Mouse (Mus musculus) urinary bladder, adult 2 months (tissue): ENCODE data around the gene Pla2g5. TPM values are rescaled to one million over a fixed set of nuclear protein-coding genes. Genes with fewer than 3 reads are reported as not detected.
"Not testable (repeated sequence)": the region's sequence is repeated elsewhere in the genome, so short reads cannot be mapped to it uniquely, and the experiment has no call there.

Experiments used
- DNase-seq: peaks from one replicate; pipeline ENCODE4 v3.0.0; 2022; ENCODE audit warnings: low spot score
- polyA plus RNA-seq: library from polyadenylated mRNA; depleted of rRNA; stranded (reverse); fragments of >200 nt; gene quantifications from 2 replicates; pipeline ENCODE4 v1.2.3, GENCODE M21; 2012

Gene Pla2g5
- polyA plus RNA-seq, 1 experiment: 0.73 TPM

DNA sequence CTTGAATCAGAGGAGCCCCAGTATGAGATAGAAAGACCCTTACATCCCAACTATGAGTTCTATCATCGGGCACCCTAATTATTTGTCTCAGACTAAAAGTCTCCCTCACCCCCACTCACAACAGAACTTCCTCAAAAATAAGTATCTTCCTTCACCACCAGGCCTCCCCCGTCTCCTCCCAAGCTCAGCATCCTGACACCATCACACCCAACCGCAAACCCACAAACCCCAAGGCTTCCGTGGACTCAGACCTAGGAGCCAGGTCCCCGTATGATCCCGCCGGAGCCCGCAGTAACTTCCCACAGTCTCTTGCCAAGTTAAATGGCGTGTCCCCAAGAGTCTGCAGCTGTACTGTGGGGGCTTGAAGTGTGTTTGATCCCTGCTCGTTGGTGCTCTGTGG, 5.7 kb downstream of the Pla2g5 start:
- DNase-seq: no peak

DNA sequence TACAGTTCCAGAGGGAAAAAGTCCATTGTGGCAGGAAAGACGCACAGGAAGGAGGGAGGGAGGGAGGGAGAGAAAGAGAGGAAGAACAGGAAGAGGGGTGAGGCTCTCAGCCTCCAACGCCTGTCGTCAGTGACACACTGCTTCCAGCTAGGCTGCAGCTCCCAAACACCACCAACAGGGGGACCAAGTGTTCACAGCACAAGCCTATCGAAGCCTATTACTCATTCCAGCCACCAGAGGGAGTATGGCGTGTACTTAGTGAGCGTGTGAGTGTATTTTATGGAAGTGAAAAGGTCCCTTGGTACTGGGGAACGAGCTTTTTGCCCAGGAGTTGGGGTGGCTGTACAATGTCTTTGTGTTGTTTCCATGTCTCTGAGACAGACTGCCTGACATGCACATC, 6.8 kb downstream of the Pla2g5 start:
- no peak for DNase-seq

DNA sequence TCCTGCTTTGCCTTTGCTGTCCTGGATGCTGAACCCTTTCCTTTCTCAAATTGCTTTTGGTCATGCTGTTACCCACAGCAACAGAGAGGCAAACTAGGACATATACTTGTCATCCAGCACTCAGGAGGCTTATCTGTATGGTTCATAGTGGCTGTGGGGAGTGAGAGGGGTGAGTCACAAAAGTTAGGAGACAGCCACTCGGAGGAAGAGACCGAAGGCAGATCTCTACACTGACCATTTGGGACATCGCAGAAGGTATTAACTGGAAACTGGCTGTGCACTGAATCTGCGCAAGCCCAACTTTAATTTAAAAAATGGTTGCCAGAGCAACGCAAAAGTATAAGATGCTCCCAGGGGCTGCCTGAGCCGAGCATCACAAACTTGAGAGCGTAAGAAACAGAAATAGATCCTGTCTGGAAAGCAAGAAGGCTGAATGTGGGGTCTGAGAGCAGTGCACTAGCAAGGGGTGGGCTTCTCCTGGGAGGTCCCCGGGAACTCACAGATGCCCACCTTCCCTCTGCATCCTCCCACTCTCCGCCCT, 8.1 kb downstream of the Pla2g5 start:
- no peak for DNase-seq

DNA sequence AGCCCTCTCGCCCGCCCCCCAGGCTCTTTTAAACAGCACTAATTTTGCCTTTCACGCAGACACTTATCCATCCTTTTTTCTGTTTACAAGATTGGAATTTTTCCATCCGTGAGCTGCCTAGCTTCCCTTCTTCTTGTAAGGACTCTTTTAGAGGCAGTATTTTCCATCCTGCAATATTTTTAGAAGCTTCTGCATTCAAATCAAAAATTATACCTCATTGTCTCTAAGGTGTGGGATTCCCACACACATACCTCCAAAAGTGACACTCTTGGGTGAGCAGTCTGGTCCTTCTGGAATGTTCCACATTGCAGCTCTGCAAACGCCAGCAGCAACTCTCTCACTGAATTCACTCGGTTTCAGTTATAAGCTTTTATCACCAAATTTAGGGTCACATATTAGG, 10.3 kb downstream of the Pla2g5 start:
- no peak for DNase-seq

DNA sequence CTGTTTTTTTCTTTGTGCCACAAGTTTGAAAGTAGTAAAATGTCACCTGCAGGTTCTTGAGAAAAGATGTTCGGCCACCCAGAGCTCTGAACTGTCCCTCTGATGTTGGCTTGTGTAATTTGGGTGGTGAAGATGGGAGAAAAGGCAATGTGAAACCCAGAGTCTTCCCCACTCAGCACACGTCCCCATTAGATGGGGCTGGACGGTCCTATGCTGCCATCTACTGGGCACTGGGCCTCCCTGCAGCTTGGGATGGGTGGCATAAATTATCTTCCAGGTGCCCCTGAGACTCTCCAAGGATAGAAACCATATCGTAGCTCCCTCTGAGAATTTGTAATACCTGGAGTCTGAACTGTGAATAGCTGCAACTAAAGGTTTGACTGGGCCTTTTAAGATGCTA, 11.8 kb downstream of the Pla2g5 start:
- DNase-seq: peak; percentile 48

DNA sequence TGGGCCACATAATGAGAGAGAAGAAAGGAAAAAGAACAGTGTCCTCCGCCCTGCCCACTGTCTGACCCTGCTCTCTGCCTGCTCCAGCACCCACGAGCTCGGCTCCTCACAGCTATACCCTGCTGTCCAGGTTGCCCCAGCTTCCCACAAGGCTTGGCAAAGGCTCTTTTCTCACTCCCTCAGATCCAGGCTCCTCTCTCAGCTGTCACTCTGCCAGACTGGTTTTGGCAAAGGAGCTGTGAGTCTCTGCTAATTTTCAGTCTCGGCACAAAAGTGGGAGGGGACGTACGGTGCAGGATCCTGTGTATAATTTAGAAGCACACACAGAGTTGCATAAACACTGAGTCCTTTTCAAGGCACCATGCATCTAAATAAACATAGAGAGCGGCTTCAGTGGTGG, 21.9 kb downstream of the Pla2g5 start:
- no peak for DNase-seq

DNA sequence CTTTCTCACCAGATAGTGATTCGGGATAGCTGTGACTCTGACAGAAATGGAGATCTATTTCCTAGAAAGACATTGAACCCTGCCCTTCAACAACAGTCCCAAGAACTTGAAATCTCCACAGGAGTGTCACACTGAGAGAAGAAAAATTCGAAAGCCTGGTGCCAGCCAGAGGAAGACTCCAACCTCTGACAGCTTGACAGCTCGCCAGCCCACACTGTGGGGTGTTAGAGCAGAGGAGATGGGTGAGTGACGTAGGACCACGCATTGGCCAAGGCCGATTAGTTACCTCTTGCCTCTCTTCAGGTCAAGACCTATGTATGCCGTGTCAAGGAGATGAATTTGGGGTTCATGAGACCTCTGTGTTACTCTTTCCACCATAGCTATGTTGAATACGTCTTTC, 22.6 kb downstream of the Pla2g5 start:
- no peak for DNase-seq

DNA sequence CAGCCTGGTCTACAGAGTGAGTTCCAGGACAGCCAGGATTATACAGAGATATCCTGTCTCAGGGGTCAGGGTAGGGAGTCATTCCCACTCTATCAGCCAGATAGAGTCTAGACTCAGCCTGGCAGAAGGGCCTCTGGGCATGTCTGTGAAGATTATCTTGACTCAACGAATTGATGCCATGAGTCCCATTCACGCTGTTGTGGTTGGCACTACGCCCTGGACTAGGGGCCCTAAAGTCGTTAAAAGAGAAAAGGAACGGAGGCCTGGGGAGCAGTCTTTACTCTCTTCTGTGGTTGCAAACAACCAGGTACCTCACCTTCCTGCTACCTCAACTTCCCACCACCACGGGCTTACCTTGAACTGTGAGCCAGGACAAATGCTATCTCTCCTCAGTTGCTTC, 23.5 kb downstream of the Pla2g5 start:
- no peak for DNase-seq

DNA sequence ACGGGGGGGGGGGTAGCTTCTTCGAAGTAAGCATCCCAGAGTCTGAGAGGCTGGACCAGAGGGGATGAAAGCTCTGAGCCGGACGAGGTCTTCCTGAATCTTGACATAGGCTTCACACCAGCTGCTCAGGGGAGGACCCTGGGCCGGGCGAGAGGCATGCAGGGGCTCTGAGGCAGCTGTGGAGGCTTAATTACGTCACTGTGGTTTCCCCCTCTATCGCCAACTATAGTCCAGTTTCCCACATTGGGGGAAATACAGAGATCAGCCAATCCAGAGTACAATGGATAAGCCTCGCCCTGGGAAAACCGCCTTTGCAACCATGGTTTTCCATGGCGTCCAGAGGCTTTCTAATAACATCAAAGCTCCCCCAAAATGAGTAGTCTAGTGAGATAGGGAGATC, 36.1 kb downstream of the Pla2g5 start:
- no peak for DNase-seq

DNA sequence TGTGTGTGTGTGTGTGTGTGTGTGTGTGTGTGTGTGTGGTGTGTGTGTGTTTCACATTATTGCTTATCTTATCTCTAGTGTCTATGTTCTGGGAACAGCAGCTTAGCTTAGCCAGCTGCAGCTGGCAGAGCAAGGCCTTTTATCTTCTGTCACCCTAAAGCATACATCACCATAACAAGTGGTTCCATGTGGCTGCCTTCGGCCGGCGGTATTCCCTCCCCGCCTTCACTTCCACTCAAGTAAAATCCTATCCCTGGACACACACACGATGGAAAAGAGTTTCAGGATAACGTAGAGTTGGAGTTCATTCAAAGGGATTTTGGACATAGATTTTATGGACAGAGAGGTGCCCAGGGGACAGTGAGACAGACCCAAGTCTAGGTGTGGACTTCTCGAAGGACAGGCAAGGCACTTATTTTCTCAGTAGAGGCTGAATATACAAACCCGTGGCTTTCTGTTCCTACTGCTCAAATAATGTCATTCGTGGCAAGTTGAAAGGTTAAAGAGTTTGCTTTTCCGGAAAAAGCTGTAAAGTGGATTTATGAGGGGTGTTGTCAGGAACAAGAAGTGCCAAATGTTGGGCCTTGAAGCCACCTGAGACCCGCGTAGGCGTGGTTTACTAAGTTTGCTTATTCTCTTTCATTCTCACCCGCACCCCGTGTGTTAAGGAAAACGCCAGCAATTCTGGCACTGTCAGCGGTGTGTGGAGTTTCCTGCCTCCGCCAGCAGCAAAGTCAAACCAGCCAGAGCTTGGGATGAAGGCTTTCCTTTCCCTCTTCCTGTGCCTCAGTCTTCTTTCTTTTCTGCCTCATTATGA, 37.3 kb downstream of the Pla2g5 start:
- DNase-seq: no peak

DNA sequence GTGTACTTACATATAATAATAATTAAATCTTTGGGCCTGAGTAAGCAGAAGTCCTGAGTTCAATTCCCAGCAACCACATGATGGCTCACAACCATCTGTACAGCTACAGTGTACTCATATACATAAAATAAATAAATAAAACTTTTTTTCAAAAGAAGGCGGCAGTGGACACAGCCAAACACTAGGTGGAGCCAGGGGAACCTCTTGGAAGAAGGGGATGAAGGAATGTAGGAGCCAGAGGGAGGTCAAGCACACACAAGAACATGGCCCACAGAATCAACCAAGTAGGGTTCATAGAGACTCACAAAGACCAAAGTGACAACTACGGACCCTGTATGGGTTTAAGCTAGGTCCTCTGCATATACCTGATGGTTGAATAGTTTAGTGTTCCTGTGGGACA, 38.6 kb downstream of the Pla2g5 start:
- DNase-seq: no peak

DNA sequence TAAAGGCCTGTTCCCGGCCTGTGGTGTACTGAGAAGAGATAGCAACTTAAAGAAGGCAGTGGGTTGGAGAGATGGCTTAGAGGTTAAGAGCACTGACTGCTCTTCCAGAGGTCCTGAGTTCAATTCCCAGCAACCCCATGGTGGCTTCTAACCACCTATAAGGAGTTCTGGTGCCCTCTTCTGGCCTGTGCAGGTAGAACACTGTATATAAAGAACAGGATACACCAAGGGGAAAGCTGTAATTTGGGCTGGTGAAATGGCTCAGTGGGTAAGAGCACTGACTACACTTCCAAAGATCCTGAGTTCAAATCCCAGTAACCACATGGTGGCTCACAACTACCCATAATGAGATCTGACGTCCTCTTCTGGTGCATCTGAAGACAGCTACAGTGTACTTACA, 39.1 kb downstream of the Pla2g5 start:
- DNase-seq: not testable (repeated sequence)

DNA sequence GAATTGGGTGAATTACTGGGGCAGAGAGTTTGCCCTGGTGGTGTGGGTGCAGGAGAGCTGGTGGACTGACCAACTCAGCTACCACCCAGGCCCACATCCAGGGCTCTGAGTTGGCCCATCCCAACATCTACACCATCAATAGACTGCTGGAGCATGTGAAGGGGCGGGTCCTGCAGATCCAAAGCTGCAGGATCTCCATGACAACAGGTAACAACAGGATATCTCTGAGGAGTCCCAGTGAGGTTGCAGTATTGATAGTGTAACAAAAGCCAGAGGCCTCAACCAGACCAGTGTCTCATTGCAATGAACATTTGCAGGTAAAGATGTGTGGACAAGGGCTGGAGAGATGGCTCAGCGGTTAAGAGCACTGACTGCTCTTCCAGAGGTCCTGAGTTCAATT, 42.2 kb downstream of the Pla2g5 start:
- no peak for DNase-seq

DNA sequence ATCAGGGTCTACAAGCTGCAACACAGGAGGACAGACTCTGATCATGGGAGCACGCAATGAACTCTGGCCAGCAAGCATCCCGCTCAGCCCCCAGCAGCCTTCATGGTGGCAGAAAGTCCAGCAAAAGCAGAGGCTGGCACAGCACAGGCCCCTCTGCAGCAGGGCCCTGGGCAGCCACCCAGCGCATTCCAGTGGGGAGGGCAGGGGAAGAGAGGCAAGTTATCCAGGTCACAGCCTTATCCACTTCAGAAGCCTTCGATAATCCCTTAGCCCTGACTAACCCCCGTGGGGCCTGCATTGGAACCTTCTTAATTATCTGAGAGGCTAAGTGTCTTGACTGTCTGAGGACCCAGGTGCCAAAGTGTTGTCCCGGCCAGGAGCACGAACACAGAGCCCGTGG, 44.2 kb downstream of the Pla2g5 start:
- no peak for DNase-seq

DNA sequence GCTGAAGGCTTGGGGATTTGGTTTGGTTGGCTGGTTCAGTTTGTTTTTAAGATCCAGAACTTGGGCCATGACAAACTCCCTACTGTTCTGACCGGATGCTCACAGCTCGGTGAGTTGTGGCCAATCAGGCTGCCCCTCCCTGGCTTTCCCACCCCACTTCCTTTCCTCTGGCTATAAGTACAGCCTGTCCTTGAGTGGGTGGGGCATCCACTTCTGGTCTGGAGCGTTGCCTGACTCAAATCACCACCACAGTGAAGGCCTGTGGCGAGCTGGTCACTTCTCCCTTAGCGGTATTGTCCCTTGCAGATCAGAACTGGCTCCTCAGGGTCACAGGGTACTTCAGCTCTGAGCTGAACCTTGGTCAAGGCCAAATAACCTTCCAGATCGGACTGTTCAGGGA, 45.5 kb downstream of the Pla2g5 start:
- DNase-seq: no peak

DNA sequence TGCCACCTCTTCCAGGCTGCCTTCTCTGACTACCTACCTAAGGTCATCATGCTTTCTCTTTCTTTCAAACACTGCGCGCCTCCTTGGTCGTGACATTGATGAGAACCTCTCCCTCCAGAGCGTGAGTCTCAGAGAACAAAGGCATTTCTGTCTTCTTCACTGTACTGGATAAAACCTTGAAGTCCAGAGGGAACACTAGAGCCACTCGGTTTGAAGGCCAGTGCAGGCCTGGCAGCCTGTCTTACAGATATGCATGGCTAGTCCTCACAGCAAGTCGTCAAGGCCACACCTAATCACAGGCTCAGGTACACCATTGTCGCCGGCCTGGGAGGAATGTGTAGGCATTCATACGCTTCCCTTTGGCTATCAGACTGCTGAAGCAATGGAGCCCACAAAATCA, 47.1 kb downstream of the Pla2g5 start:
- DNase-seq: no peak

DNA sequence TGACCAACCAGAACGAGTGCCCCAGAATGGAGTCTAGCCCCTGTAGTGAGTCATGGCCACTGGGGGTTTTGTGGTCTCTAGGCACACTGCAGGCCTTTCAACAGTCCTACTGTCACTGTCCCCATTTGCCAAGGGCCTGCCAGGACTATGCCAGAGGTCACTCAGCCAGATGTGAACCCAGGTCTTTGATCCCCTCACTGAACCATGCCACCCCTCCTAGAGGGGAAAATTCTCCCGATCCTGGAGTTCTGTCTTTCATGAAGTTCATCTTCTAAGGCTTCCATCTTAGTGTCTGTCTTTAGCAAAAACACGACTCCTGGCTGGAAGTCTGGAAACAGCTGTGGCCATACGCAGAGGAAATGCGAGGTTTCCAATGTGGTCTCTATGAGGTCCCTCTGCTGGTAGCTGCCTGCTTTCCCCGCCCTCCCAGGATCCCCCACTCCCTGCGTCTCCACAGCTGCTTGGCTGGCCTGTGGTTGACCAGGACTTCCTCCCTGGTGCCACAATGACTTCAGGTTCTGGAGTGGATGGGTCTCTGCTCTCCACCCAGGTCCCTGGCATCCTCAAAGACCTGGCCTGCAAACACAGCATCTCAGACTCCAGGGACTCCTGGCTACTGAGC, 56.3 kb downstream of the Pla2g5 start:
- DNase-seq: no peak

DNA sequence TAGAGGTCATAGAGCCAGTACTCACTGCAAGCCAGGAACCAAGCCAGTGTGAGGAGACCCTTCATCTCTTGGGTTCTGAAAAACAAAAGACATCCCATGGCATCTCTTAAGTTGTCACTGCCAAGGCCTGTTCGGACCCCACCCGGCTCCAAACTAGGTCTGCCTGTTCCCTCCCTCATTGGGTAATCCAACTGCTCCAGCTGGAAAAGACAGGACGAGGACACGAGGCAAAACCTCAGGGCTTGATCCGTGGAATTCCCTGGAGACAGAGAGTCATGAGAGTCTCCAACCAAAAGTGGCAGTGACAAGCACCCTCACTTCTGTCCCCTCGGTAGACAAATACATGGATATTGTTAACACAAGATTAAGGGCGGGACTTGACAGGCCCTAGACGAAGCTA, 57.1 kb downstream of the Pla2g5 start:
- DNase-seq: no peak

DNA sequence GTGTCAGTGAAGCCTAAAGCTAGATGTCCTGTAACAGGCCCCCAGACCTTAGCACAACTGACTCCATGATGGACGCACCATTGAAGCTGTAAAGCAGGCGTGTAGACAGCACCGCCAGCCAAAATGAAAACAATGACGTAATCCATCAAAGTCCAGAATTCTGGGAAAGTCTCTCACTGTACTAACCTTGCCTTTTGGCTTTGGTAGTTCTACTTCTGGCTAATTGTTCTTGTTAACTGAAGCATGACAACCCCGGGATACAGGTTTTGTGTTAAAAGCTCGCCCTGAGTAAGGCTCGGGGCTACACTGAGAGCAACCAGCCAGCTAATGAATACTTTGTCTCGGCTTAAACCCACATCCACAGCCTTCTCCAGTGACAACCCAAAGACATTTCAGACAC, 58.0 kb downstream of the Pla2g5 start:
- DNase-seq: no peak

DNA sequence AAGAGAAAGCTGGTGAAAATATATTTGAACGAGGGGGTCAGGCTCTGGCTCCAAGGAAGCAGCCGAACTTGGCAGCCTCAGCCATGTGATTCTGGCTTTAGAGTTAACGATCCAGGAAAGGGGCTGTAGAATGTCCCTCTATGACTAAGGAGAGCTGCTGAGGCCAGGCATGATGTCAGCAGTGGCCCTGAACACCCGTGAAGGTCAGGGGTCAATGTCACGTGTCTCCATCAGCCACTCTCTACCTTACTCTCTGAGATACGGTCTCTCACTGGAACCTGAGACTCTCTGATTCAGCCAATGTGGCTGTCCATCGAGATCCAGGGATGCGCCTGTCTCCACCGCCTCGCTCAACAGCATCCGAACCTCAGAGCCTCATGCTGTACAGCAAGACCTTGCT, 60.4 kb downstream of the Pla2g5 start:
- DNase-seq: no peak

DNA sequence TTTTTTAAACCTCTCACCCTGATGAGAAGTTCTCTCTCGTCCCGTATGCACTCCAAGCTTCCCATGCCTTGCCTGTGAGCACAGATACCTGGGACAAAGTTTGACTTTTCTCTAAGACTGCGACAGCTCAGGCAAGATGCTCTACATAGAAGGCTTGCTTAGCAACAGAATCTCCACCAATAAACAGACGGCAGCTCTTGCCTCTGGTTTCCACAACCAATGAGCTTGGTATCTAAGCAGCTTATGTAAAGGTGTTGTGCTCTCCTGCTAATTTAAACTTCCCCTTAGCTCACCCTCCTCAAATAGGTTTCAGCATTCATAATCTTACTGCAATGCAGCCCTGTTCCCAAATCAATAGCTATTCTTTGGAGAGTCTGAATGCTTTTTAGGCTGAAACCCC, 61.7 kb downstream of the Pla2g5 start:
- no peak for DNase-seq

DNA sequence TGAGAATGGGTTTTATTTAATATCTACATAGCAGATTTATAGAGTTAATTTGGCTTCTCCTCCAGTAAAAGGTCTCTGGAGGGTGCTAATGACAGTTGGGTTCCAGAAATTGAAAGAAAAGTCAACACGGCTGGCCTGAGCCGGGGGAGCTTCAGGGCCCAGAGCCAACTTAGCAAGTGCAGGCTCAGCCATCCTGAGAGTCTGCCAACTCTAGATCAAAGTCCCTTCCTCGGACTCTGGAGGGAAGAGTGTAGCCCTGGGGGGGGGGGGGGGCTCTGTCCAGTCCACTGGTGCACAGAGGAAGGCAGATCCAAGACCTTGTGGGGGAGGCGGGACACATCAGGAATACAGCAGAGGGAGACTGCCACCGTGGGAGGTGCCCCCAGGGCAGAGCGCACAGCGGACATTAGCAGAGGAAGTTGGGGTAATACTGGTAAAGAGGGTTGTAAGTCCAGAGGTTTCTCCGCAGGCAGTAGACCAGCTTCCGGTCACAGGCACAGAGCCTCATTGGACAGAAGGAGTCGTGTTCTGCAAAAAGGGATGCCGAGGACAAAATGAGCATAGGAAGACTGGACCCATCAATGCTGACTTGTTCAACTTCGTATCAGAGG, 63.0 kb downstream of the Pla2g5 start:
- no peak for DNase-seq

DNA sequence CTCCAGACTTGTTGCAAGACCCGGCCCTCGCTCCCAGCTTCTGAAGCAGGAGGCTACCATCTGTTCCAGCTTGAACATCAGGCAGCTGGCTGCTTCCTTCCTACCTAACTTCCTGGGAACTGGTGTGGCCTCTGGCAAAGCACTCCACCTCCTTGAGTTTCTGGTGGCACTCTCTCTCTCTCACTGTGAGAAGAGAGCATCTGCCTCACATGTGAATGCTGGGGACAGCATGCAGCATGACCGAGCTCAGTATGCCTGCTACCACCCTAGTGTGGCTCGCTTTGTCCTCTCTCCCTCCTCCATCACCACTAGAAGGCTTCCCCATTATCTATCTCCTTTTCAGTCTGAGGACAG, 66.1 kb downstream of the Pla2g5 start:
- DNase-seq: no peak
